Mouse (Mus musculus): Measurements from ENCODE around the gene Hoxa7.

Gene Hoxa7

DNA sequence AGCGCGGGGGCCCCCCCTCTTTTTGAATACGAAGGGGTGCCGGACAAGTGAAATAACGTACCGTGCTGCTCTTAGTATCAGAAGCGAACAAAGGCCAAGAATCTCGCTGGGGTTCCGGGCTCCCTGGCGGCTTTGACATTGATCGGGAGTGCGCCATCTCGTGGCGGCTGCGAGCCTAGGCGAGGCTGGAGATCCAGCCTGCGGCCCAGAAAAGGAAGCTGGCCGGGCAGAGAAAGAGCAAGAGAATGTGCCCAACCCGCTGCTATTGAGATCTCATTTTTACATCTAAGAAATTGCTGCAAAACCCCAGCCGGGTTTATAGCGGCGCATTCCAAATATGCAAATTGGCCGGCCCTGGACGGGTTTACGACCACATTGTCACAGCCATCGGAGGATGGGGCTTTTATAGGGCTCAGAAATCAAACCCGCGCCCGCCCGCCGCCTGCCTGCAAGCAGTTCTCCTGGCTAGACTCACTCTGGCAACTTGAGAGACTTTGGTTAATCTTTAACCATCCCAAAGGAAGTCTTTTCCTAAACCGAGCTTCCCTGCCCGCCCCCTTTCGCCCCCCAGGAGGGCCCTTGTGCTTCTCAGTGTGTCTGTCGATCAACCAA lies 18.8 kb upstream of the Hoxa7 start, which contains the start of gene Hoxa10:
Hoxa10 (minus strand) TSS at position 466 of the 612 bp plus-strand sequence.
- in situ Hi-C loops (cut with MseI, MboI) = no loop called here

DNA sequence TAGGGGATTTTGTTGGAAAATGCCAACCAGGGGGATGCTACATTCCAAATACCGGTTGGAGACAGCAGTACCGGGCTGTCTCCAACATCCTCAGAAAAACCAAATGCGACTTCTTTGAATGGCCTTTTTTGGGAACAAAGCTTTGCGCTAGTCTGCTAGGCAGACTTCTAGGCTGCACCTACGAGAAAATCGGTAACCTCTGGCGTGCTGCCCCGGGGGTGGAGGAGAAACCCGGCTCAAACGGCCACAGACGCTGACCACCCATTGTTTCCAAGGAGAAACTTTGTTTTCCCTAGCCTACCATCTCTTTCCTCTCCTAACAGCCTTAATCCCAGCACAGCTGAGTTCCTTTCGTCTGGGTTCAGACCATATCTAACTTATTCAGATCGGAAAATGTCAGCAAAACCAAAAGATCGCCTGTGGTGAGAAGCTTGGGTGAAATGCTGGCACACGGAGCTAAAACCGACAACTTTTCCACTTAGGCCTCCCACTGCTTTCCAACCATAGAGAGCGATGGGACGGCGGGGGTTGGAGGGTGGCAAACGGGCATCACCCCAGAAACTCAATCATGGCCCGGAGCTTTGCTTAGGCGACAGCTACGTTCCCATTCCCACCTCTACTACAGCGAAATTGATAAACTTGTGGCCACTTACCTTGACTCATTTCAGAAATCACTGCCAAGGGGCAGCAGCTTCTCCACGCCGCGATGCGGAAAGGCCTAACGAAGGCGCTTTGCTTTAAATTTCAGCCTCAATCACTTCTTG lies 18.2 kb upstream of the Hoxa7 start:
- in situ Hi-C loops (cut with MseI, MboI) = no loop called here

DNA sequence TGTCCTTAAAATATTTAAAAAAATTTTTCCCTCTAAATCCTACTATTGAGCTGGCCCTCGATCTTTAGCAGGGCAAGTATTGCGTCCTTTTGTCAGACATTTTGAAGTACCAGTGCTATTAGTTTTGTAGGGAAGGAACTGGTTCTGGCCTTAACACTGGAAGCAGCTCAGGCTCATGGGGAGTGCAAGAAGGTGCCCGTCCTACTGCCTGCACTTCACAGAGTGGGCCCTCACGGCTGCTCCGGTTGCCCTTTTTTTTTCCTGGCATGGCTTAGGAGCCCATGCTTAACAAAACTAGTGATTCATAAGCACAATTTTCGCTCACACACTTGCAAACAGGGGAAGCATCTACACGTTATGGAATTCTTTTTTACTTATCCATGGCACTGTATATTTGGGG lies 17.3 kb upstream of the Hoxa7 start:
- in situ Hi-C loops (cut with MseI, MboI) = no loop called here

- in situ Hi-C loops (cut with MseI, MboI) = no loop called here
These were observed 16.5 kb upstream of the Hoxa7 start for GRCm38 (mm10) chr6:52238155-52238545.

DNA sequence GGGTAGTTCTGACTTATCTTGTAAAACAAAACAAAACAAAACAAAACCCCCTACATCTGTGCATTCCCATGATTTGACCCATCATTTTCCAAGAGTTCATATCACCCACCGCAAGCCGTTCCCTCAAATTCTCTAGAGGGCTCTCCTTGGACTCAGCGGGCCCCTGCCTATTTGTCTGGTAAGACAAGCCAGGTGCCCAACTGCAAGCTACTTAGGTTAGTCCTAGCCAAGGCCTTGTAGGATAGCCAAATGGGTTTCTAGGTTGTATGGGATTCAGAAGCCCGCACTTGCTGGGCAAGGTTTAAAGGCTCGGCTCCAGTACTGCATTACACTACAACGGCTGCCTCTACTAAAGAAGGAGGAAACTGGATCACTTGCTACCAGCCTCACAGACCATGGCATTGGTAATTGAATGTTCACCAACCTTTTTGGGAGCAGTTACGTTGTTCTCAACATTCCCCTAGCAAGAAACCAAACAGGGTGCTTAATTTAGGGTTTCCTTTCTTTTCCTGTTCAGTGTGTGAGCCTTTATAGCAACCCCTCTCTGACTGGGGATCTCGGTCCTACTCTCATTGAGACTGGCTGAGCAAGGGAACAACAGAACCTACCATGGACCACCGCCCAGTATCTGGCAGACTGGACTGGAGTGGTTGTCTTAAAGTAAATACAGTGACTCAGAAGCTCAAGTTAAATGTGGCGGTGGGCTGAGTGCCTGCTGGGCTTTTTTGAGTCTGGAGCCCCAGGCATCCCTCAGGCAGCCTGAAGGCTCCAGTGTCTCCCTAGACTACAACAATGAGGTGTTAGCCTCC lies 15.9 kb upstream of the Hoxa7 start:
- in situ Hi-C loops (cut with MseI, MboI) = no loop called here

DNA sequence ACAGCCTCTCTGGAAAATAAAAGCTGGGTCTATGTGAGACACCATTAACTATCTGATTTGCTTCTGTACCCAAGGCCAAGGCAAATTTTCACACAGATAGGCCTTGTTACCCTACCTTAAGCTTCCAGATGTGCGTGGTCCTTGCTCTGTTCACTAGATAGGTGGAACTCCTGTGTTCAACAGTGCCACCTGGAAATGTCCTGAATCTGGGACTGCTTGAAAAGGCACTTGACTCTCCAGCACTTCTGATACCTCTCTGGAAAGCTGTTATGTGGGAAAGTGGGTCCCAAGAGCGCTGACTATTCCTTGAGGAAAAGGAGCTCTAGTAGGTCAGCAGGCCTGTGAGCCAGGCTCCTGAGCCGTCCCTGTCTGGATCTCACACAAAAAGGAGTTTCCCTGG lies 15.2 kb upstream of the Hoxa7 start:
- in situ Hi-C loops (cut with MseI, MboI) = no loop called here

DNA sequence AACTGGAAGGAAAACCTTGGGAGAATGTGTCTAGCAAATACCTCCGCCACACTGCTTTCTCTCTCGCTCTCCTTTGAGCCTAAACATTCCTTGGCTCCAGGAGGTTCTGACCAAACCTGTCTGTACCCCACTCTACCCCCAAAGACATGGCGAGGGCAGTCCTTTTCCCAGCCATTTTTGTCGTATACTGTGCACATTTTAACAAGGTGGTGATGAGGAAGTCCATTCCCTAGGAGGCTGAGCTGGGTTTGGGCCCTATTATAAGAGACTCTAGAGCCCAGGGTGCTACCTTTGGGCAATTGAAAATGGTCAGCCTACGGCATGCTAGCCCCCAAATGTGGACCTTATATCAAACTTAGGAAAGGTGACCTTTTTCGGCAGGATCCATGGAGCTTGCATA lies 14.2 kb upstream of the Hoxa7 start:
- in situ Hi-C loops (cut with MseI, MboI) = no loop called here

GRCm38 (mm10) chr6:52235267-52235666 lies 13.6 kb upstream of the Hoxa7 start:
- in situ Hi-C loops (cut with MseI, MboI) = no loop called here

- in situ Hi-C loops (cut with MseI, MboI) = no loop called here
These were observed 12.9 kb upstream of the Hoxa7 start for GRCm38 (mm10) chr6:52234428-52235140.

DNA sequence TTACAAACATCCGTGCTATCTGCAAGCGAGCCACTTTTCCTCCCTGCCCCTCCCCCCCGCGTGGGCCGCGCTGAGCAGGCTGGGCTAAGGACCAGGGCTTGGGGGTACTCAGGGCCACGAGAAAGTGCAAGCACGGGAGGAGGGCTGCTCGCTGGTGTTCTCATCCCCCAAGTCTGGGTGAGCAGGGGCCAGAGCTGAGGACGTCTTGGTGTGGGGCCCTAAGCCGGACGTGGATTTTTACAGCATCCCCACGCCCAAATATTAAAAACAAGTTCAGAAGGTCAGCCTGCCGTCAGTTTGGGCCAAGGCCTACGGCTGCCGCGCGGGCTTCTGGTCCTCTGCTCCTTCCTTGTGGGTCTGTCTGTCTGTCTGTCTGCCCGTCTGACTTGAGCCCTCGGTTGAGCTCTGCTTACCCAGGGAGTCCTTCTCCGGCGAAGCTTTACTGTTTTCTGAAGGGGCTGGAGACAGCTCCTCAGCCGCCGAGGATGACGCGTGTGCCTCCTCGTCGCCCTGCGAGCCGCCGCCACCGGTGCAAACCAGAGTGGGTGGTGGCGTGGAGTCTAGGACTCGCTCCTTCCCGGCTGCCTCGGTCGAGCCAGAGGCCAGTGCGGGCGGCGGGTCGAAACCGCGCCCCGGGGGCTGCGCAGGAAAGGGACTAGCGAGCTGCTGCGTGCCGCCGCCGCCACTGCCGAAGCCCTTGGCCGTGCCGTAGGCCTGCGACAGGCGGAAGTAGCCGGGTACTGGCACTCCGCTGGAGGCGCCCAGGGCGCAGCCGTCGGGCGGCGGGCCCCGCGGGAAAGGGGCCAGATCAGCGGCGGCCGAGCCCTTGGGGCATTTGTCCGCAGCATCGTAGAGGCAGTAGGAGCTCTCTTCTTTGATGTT lies 12.1 kb upstream of the Hoxa7 start:
- in situ Hi-C loops (cut with MseI, MboI) = no loop called here

- in situ Hi-C loops (cut with MseI, MboI) = no loop called here
These were observed 11.4 kb upstream of the Hoxa7 start for GRCm38 (mm10) chr6:52232984-52233545.

DNA sequence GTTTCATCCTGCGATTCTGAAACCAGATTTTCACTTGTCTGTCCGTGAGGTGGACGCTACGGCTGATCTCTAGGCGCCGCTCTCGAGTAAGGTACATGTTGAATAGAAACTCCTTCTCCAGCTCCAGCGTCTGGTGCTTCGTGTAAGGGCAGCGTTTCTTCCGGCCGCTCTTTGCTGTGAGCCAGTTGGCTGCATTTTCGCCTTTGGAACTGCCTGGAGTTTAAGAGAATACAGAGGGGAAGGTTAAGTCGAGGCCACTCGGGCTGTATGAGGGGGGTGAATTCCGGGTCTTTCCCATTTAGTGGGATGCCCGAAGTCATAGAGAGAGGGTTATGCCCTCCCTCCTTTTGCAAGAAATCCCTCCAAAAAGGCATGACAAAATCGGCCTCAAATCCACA lies 10.9 kb upstream of the Hoxa7 start:
- in situ Hi-C loops (cut with MseI, MboI) = no loop called here

- in situ Hi-C loops (cut with MseI, MboI) = no loop called here
These were observed 10.4 kb upstream of the Hoxa7 start for GRCm38 (mm10) chr6:52231885-52232567.

DNA sequence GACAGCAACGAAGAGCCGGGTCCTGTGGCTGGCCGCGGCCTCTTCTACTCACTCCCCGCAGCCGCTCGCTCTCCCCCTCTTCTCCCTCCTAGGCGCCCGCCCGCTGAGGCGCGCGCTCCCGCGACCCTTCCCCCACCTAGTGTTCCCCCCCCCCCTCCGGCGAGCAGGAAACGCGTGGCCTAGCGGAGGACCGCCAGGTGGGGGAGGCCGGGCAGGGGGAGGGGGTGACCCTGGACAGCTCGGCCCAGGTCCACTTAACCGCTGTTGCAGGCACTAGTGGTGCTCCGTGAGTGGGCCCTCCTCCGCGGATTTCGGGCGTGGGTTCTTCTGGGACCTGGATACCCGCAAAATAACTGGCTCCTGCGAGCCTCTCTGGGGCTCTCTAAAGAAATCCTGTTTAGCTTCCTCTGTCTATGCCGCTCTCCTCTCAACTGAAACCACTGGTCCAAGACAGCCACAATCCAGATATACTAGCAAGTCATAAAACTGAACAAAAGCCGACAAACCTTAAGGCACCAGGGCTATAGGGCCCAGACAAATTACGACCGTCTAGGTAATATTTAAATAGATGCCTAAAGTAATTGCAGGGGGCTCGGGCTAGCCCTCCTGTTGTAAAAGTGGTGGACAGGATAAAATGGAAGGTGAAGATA lies 9.0 kb upstream of the Hoxa7 start, which contains the start of gene Hoxa9:
Hoxa9 (minus strand) TSS at position 574 of the 650 bp plus-strand sequence.
- in situ Hi-C loops (cut with MseI, MboI) = no loop called here

GRCm38 (mm10) chr6:52229558-52230416 lies 8.1 kb upstream of the Hoxa7 start:
- in situ Hi-C loops (cut with MseI, MboI) = no loop called here

DNA sequence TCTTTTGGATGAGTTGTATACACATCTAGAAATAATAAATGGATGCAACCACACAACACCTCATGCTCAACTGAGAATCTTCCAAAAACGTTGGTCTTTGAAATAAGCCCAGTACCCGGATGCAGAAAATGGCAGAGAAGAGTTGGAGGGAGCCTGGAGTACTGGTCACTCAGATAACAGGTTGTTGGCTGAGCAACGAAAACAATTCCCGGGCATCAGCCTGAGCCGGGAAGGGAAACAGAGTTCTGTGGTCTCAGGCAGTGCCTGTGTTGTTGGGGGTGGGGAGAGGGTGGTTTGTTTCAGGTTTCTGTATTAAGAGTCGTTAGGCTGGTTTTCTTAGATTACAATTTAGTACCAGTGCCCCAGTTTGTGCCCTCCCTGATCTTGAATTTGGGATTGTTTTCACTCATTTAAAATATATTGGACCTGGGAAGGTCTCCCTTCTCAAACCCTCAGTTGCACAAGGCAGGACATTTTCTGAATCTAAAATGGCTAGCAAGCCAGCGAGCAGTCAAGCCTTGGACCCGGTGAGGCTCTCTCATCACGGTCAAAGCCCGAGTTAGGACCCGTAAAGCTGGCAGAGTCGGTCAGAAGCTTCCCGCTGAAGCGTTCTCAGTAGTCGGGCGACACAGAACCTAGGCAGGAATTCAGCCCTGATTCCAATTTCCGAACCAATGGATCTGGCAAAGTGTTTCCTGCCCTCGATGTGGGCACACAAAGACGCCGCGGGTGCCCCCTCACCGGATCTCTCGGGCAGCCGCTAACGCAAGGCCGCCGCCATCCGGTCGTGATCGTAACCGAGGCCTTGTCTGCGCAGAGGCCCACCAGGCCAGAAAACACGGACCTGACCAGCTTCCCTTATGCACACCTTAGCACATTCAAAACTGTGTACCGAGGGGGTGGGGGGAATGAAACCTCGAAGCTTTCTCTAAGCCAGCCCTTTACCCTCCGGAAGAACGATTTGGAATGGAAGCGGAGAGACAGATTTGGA lies 7.1 kb upstream of the Hoxa7 start:
- in situ Hi-C loops (cut with MseI, MboI) = no loop called here
